Mouse (Mus musculus): ENCODE measurements around the gene Apln.

- no peak for TF ChIP-seq CTCF (IDR thresholded peaks at IDR 0.05; ENCODE audit: insufficient read depth, low read depth, low read length)
- no peak for TF ChIP-seq POLR2A (IDR thresholded peaks at IDR 0.05; ENCODE audit: insufficient read depth, low read depth, low read length)
Measured at GRCm38 (mm10) chrX:48011656-48012055, 23.0 kb downstream of the Apln start.

Measured in olfactory bulb, adult 2 months (tissue).